Mouse (Mus musculus) heart, embryonic 15.5 days (tissue): ENCODE data around the gene Scd3. TPM values are rescaled to one million over a fixed set of nuclear protein-coding genes. Genes with fewer than 3 reads are reported as not detected.
"Not testable (repeated sequence)": the region's sequence is repeated elsewhere in the genome, so short reads cannot be mapped to it uniquely, and the experiment has no call there.

Source experiments
- ATAC-seq: fragments of 200-750 bp; cut with Nextera tagmentation; replicated peaks from 2 replicates; pipeline ENCODE4 v1.8.0; 2017; ENCODE audit warnings: low read depth, moderate TSS enrichment; ENCODE audit not compliant: insufficient number of reproducible peaks, insufficient read depth, low FRiP score
- H3K27ac ChIP-seq: fragments of 300-500 bp; sonication (generic); 2 replicates; pipeline ENCODE4 v1.5.1; 2015; ENCODE audit warnings: mild to moderate bottlenecking, inconsistent platforms
- H3K27me3 ChIP-seq: fragments of 300-500 bp; sonication (generic); 2 replicates; pipeline ENCODE4 v1.6.1; 2015; ENCODE audit warnings: inconsistent platforms
- H3K36me3 ChIP-seq: fragments of 300-500 bp; sonication (generic); 2 replicates; pipeline ENCODE4 v1.6.1; 2015; ENCODE audit warnings: mild to moderate bottlenecking, inconsistent platforms
- H3K4me1 ChIP-seq: fragments of 300-500 bp; sonication (generic); replicated peaks from 2 replicates; pipeline ENCODE4 v1.6.1; 2015; ENCODE audit warnings: inconsistent platforms
- H3K4me2 ChIP-seq: fragments of 300-500 bp; sonication (generic); 2 replicates; pipeline ENCODE4 v1.6.1; 2015; ENCODE audit warnings: inconsistent platforms, mild to moderate bottlenecking, moderate library complexity
- H3K4me3 ChIP-seq: fragments of 300-500 bp; sonication (generic); 2 replicates; pipeline ENCODE4 v1.5.1; 2015; ENCODE audit warnings: mild to moderate bottlenecking, inconsistent platforms
- H3K9ac ChIP-seq: fragments of 300-500 bp; sonication (generic); 2 replicates; pipeline ENCODE4 v1.6.1; 2015; ENCODE audit warnings: mild to moderate bottlenecking, inconsistent platforms
- H3K9me3 ChIP-seq: fragments of 300-500 bp; sonication (generic); replicated peaks from 2 replicates; pipeline ENCODE4 v1.6.1; 2016; ENCODE audit warnings: inconsistent platforms
- WGBS: fragments of 180-500 bp; shearing (Covaris S2); methylation state at CpG from one replicate; pipeline ENCODE4 v1.1.7; 2015; ENCODE audit warnings: mixed read lengths; 5-methylcytosine and 5-hydroxymethylcytosine counted together
- polyA plus RNA-seq: library from polyadenylated mRNA; unstranded; fragments of >200 nt; fragmentation: Nextera tagmentation; extraction: Ambion mirVana; gene quantifications from 2 replicates; pipeline ENCODE4 v1.2.1, GENCODE M21; 2015

Scd3 gene
- polyA plus RNA-seq, 1 experiment from 2014 or later, result 0.25 TPM

- 15% methylated on average over 19 of the region's 19 CpGs for WGBS
- Histone ChIP-seq H3K9me3 (no peaks in the 10 kb centered on the region), H3K27ac (no peak overlapping the region), H3K4me3 (peak overlapping the region; percentile 37), H3K9ac (no peak overlapping the region), H3K4me1 (0 out of 2 replicates have a peak, but pooled peaks cover 2% of the 10 kb centered on the region), H3K27me3 (no peaks in the 10 kb centered on the region), H3K4me2 (peak overlapping the region; percentile 67), H3K36me3 (no peaks in the 10 kb centered on the region)
- no peak for ATAC-seq
Observed at GRCm38 (mm10) chr19:44237471-44238006, 34.5 kb downstream of the Scd3 start.

GRCm38 (mm10) chr19:44238906-44239305 is 35.8 kb downstream of the Scd3 start:
- WGBS, result 60% methylated on average over 2 of the region's 2 CpGs
- no peaks in the 10 kb centered on the region for H3K27me3 ChIP-seq
- H3K36me3 ChIP-seq, result no peaks in the 10 kb centered on the region
- H3K9ac ChIP-seq, result no peak overlapping the region
- no peak overlapping the region for H3K27ac ChIP-seq
- H3K4me2 ChIP-seq, result no peak overlapping the region
- H3K4me3 ChIP-seq, result no peak overlapping the region
- H3K4me1 ChIP-seq, result 0 out of 2 replicates have a peak, but pooled peaks cover 2% of the 10 kb centered on the region
- no peaks in the 10 kb centered on the region for H3K9me3 ChIP-seq
- ATAC-seq, result no peak

DNA sequence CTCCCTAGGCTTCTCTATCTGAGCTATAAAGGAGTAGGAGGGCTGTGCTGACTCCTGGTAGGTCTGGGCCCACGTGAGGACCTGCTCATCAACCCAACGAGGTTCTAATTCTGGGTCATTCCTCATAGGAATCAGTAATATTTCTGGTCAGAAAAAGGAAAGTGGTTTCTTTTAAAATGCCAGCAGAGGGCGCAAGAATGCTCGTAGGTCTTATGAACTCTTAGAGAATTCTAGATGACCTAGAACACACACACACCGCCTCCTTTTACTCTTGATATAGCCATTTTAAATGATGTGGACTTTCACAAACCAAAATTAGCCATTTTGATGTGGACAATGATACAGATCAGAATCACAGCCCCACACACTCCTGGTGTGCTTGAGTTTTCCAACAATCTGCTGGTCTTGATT is 42.7 kb downstream of the Scd3 start:
- Histone ChIP-seq H3K27me3 (no peaks in the 10 kb centered on the region), H3K27ac (peak overlapping the region; percentile 45; the same call in 1 of the 2 replicates), H3K9ac (no peak overlapping the region), H3K4me1 (peaks cover 26% of the 10 kb centered on the region), H3K36me3 (no peaks in the 10 kb centered on the region), H3K4me3 (peak overlapping the region; percentile 21), H3K4me2 (peak overlapping the region; percentile 68), H3K9me3 (no peaks in the 10 kb centered on the region)
- ATAC-seq, result no peak
- WGBS, result 3% methylated on average over 5 of the region's 5 CpGs

DNA sequence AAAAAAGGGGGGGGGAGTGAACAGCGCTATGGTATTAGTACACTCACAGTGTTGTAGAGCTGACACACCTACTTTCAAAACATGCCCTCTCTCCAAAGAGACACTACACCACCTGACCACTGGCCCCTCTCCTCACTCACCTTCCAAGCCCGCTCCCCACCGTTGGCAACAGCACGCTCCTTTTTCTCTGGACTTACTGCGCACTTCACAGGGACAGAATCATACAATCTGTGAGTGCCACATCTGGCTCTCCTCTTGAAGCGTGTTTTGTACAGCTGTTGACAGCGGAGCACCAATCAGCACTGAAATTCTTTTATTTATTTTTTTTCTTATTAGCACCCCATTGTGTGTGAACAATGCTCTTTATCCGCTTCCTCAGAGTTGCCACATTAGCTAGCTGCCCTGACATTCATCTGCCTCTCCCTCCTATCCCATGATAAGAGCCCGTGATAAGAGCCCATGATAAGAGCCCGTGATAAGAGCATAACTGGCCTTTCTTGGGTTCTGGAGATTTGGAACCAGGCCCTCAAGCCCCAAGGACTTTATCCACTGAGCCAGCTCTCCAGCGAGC is 43.4 kb downstream of the Scd3 start:
- Histone ChIP-seq H3K27me3 (no peaks in the 10 kb centered on the region), H3K4me1 (peaks cover 26% of the 10 kb centered on the region), H3K4me3 (peak overlapping the region; percentile 21), H3K9ac (no peak overlapping the region), H3K27ac (0 out of 2 replicates have a peak overlapping the region, but pooled peaks have one; percentile 45), H3K36me3 (no peaks in the 10 kb centered on the region), H3K4me2 (peak overlapping the region; percentile 68), H3K9me3 (no peaks in the 10 kb centered on the region)
- 32% methylated on average over 11 of the region's 11 CpGs for WGBS
- ATAC-seq, result no peak

DNA sequence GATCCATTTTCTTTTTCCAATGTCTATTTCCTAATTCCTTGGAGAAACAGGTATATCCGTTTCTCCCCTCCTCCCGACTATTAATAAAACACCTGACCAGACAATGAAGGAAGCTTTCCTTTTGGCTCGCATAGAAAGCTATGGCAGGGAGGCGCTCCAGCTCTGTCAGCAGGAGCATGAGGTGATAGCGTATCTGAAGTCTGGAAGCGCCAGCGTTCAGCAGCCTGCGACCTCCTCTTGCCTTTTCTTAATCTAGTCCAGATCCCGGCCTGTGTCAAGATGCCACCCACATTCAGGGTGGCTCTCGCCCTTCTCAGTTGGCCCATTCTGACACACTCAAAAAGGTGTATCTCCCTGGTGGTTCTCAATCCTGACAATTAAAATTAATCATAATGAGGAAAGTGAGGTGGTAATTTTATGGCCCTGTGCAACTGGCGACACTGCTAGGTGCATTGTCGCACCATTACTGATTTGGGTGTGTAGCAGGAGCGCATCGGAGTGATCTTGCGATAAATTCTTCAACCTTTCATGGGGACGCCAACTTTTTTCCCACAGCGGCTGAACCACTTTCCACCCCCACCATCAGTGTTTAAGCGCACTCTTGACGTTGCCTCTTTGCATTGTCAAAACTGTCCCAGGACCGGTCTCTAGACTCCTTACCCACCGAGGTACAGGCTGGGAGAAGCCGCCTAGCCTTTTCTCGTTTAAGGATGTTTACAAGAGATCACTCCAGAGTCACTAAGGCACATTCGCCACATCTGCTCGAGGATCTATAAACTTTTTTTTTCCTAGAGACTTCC is 44.4 kb downstream of the Scd3 start:
- Histone ChIP-seq H3K9me3 (no peaks in the 10 kb centered on the region), H3K27me3 (no peaks in the 10 kb centered on the region), H3K4me1 (peaks cover 26% of the 10 kb centered on the region), H3K36me3 (no peaks in the 10 kb centered on the region), H3K4me3 (peak overlapping the region; percentile 53), H3K9ac (peak overlapping the region; percentile 51), H3K27ac (peak overlapping the region; percentile 87), H3K4me2 (peak overlapping the region; percentile 68)
- 1% methylated on average over 25 of the region's 25 CpGs for WGBS
- ATAC-seq, result peak; percentile 1; the same call in 1 of the 2 replicates

DNA sequence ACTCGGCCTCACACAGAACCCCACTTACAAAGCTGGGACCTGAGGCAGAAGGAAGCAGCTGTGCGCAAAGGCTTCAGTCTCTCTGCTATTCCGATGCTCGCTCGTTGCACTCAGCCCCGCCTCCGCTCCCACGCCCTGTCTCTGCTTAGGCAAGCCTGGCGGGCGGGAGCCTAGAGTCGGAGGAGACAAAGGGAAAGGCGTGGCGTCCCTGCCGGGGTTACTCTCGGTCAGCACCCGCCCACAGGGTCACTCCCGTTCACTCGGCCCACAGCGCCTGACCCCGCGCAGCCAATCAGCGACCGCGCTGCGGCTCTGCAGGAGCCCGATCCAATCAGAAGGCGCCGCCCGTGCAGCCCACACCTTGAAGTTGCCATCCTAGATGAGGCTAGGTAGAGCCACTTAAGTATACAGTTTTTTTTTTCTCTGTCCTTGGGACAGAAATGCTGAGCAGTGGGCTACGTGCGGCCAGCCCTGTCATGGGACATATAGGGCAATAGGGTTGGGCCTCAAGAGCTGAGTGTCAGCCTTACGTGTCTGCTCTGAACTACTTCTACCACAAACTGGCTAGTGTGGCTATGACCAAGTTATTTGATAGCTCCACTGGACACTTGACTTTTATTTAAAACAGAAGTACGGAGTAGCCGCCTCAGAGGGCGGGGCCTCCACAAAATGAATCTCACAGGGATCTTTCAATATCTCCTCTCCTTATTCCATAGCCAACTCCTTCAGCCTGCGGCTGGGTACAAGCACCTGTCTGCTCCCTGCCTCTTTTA is 45.2 kb downstream of the Scd3 start:
- H3K9me3 ChIP-seq, result no peaks in the 10 kb centered on the region

GRCm38 (mm10) chr19:44248854-44249351 is 45.8 kb downstream of the Scd3 start:
- Histone ChIP-seq H3K36me3 (no peaks in the 10 kb centered on the region), H3K27ac (peak overlapping the region; percentile 87), H3K4me2 (peak overlapping the region; percentile 68), H3K4me3 (peak overlapping the region; percentile 53; the same call in 1 of the 2 replicates), H3K9ac (no peak overlapping the region), H3K9me3 (no peaks in the 10 kb centered on the region), H3K4me1 (peaks cover 26% of the 10 kb centered on the region), H3K27me3 (no peaks in the 10 kb centered on the region)
- no peak for ATAC-seq
- WGBS, result 68% methylated on average over 11 of the region's 11 CpGs

More for the DNA sequence above, 45.2 kb downstream of the Scd3 start:
- Histone ChIP-seq H3K4me2 (peak overlapping the region; percentile 68), H3K27ac (peak overlapping the region; percentile 87), H3K27me3 (no peaks in the 10 kb centered on the region), H3K9ac (peak overlapping the region; percentile 51), H3K4me1 (peaks cover 26% of the 10 kb centered on the region), H3K4me3 (peak overlapping the region; percentile 53), H3K36me3 (no peaks in the 10 kb centered on the region)
- peak; percentile 100 for ATAC-seq
- WGBS, result 3% methylated on average over 36 of the region's 36 CpGs

- ATAC-seq, H3K27ac ChIP-seq, H3K27me3 ChIP-seq, H3K9me3 ChIP-seq, H3K9ac ChIP-seq, H3K4me2 ChIP-seq, H3K36me3 ChIP-seq, H3K4me3 ChIP-seq: not testable (repeated sequence)
- peaks cover 29% of the 10 kb centered on the region for H3K4me1 ChIP-seq
- WGBS, result 86% methylated on average over 6 of the region's 6 CpGs
Observed at GRCm38 (mm10) chr19:44251138-44251537, 48.1 kb downstream of the Scd3 start.

- H3K36me3 ChIP-seq, result no peaks in the 10 kb centered on the region
- H3K27me3 ChIP-seq, result no peaks in the 10 kb centered on the region
- H3K4me2 ChIP-seq, result no peak overlapping the region
- H3K9ac ChIP-seq, result no peak overlapping the region
- no peaks in the 10 kb centered on the region for H3K9me3 ChIP-seq
- H3K4me3 ChIP-seq, result no peak overlapping the region
- WGBS, result 59% methylated on average over 12 of the region's 12 CpGs
- H3K4me1 ChIP-seq, result peaks cover 20% of the 10 kb centered on the region
- no peak overlapping the region for H3K27ac ChIP-seq
- ATAC-seq, result no peak
Observed at GRCm38 (mm10) chr19:44251936-44252558, 49.0 kb downstream of the Scd3 start.

GRCm38 (mm10) chr19:44254106-44254505 is 51.0 kb downstream of the Scd3 start:
- not testable (repeated sequence) for H3K27me3 ChIP-seq, H3K4me3 ChIP-seq, H3K36me3 ChIP-seq, H3K27ac ChIP-seq, H3K4me2 ChIP-seq, H3K4me1 ChIP-seq, H3K9me3 ChIP-seq, ATAC-seq, H3K9ac ChIP-seq
- 90% methylated on average over 4 of the region's 4 CpGs for WGBS
